Mouse (Mus musculus) frontal cortex, adult (tissue): ENCODE measurements at regions not wholly inside any gene's neighbourhood (a gene's known extent, or its start where the extent isn't known, plus 50 kb on each side); places are given as distances from the start of the nearest gene placed in this dataset.
A peak's percentile ranks its signal among the peaks of the same experiment; 100 is the strongest.
"Not testable (repeated sequence)": the region's sequence is repeated elsewhere in the genome, so short reads cannot be mapped to it uniquely, and the experiment has no call there.

Experiments
- ATAC-seq: cut with Nextera tagmentation; 2 replicates; pipeline ENCODE4 v1.9.2; 2017; ENCODE audit warnings: mild to moderate bottlenecking, moderate library complexity, mixed read lengths; ENCODE audit not compliant: low TSS enrichment

GRCm38 (mm10) chr8:26600127-26600526 lies 377.0 kb upstream of the Zfp703 start:
- no peak for ATAC-seq

DNA sequence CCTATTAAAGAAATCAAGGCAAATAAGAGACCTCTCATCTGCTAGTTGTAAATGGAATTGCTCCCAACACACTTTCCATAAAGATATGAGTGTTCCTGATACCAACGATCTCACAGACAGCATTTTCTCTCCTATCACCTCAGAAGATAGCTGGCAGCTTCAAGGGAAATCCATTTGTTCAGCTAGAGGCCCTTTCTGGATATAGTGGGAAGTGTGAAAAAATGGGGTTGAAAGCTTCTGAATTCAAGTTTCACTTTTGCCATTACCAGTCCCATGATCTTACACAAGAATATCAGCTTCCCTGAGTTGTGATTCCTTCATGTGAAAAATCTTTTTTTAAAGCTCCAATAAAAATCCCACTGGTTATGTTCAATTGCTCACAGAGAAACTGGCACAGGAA lies 369.1 kb upstream of the Zfp703 start:
- ATAC-seq = peak; percentile 97

GRCm38 (mm10) chr8:26608588-26608987 lies 368.5 kb upstream of the Zfp703 start:
- peak; percentile 83 for ATAC-seq

GRCm38 (mm10) chr8:26612153-26612552 lies 365.0 kb upstream of the Zfp703 start:
- ATAC-seq = no peak

DNA sequence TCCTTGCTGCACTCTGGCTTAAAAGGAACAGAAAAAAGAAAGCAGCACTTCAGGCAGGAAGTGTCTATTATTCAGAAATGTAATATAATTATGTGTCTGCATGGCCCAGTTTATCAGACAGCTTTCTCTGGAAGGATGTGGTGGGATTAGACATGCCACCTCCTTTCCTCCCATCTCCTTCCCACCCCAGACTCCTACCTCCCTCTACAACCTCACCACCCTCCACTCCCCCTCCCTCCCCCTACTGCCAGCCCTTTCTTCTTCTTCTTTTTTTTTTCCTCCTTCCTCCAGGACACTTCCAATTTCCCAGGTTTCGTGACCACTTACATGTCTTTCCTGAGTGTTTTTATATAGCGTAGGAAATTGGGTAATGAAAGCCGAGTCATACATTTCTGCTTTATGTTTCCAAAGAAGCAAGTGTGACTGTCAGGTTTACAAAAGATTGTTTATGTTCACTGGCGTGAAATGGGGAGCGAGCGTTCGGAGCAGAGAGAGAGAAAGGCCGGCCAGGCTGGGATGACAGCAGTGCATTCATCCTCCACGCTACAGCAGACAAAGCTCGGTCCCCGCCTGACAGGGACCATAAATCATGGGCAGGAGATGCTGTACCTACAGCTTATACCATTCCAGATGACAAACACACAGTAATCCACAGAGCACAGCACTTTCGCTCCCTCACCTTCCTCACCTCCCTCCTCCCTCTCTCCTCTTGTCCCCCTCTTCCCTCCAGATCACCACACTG lies 354.6 kb upstream of the Zfp703 start:
- no peak for ATAC-seq

DNA sequence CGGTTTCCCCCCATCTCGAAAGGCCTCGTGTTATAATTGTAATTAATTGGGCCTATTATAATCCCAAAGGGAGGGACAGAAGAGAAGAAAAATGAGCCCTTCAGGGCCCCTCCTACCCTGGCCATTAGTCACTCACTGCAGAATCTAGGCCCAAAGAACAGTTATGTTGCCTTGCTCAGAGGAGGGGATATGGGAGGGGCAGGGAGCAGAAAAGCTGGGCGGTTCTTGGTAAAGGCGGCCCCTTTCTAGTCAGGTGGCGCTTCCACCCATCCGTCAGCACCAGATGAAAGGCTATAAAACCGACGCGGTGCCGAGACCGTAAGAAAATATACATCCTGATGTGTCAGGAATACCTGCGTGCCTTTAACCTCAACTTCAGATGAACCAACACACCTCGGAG lies 350.9 kb upstream of the Zfp703 start:
- ATAC-seq = no peak

DNA sequence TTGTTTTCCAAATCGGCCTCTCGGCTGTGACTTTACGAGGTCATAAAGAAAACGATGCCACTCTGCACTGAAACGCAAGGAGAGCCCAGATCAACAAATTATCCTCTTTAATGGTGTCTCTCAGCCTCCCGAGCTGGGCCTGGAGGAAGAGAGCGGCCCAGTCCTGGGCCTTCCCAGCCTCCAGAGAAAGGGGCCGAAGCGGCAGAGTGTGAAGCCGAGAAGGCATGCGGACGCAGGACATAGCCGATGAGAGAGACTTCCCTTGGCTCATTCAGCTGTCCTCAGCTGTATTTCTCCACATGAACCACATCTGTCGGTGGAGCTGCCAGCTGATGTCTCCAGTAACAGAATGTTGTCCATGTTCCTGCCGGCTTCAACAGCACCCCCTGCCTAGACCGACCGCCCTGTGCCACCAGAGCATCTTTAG lies 350.5 kb upstream of the Zfp703 start:
- no peak for ATAC-seq

GRCm38 (mm10) chr8:26627191-26627891 lies 349.8 kb upstream of the Zfp703 start:
- ATAC-seq = peak; percentile 38; the same call in 1 of the 2 replicates

DNA sequence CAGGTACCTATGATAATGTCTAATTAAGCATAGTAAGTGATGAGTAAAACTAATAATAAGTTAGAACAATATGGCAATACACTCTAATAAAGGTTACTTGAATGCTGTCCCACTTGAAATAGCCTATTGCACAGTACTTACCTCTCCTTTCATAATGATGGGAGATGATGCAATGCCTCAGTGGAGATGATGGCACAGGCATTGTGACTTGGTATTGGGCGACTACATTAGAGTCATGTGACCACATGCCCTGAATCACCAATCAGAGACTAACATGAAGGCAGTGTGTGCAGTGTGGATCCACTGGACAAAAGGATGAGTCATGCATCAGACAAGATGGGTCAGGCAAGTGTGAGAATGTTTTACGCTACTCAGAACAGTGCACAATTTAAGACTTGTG lies 346.6 kb upstream of the Zfp703 start:
- ATAC-seq = no peak

GRCm38 (mm10) chr8:26635701-26636100 lies 341.4 kb upstream of the Zfp703 start:
- no peak for ATAC-seq

DNA sequence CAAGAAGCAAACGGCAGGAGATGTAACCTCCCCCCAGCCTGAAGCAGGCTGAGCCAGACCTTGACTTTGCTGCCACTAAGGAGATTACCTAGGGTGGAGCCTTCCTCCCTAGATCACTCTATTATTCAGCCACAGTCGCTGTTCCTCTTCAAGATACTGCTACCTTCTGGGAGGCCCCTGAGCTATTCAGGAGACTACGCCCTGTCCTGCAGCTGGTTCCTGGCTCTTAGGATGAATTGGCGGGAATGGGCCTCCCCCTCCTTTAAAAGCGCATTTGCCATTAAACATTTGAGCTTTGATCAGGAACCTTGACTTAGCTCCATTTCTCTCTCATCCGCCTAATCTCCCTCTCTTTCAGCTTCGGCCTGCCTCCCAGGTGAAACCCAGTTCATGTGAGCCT lies 331.8 kb upstream of the Zfp703 start:
- not testable (repeated sequence) for ATAC-seq

DNA sequence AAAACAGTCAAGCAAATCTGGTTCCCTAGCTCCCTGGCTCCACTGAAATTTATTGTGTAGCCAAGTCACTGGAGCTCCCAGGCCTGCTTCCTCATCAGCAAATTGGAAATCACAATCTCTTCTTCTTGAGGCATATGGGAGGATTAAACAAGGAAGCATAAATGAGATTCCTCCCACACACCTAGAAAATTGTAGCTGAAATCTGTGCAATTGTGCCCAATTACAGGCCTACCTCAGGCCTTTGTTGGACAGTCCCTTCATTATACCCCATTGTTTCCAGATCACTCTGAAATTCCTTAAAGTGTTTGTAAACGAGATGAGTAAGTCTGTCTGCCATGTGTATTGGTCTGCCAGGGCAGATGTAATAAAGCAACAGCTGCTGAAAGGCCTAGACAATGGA lies 326.8 kb upstream of the Zfp703 start:
- peak; percentile 95 for ATAC-seq

DNA sequence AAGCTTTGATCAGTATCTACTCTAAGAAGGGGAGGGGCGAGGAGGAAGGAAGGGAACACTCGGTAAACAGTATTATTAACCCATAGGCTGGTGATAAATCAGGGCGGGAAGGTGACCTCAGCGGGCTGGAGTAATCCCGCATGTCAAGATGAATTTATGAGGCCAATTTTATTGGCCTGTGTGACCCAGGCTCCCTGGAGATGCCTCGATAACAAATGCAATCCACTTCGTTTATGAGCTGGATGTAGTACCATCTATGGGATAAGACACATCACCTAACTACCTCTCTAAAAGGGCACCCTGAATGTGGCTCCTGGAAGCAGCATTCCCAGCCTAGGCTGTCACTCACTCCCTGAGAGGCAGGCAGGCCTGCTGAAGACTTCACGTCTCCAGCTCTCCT lies 321.2 kb upstream of the Zfp703 start:
- ATAC-seq = no peak

DNA sequence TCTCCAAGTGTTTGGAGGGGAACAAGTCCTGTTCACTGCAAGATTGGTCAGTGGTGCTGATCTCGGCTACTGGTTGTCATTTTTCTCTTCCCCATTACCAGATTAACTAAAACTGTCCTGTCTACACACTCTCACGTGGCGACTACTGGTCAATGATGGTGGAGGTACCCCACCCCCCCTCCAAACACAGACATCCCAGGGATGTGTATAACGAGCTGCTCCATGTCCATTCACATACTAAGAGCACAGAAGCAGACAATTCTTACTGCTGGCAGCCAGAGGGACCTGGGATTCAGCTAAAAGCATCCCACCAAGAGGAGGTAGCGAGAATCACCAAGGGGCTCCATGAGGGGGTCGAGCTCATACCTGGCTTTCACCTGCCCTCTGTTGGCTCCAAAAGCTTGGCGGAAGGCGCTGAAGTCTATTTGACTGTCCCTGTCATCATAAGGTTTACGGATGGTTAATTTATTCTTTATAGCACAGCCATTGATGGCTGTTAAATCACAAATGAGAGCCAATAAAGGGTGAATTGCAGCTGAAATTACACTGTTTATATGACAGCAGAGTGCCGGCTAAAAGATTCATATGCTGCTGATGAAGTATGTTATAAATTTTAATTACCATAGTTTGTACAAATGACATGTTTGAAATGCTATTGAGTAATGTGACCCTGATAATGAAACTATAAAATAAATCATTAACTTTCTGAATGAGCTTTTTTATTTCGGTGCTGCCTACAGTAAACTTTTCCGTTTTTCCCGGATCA lies 320.6 kb upstream of the Zfp703 start:
- no peak for ATAC-seq

GRCm38 (mm10) chr8:26659381-26659780 lies 317.7 kb upstream of the Zfp703 start:
- no peak for ATAC-seq

DNA sequence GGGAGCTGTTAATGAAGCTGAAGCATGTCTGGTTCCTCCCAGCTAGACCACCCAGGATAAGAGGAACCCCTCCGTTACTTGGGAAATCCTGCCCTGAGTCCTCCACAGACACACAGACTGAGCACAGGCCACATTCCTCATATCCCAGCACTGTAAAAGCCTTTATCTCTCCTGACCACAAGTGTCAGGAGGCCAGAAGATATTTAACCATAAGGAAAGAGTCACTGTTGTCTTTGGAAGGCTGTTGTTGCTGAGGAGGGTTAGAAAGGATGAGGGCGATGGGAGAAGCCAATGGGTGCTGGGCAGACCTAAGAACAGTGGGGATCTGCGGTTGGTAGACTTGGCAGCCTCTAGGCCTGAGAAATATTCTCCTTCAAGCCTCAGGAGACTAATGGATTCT lies 307.6 kb upstream of the Zfp703 start:
- ATAC-seq = no peak

- no peak for ATAC-seq
These were observed 304.4 kb upstream of the Zfp703 start for GRCm38 (mm10) chr8:26672486-26673395.

- no peak for ATAC-seq
These were observed 299.5 kb upstream of the Zfp703 start for GRCm38 (mm10) chr8:26677584-26678138.

- ATAC-seq = peak; percentile 38; the same call in 1 of the 2 replicates
These were observed 296.2 kb upstream of the Zfp703 start for GRCm38 (mm10) chr8:26680891-26681381.

DNA sequence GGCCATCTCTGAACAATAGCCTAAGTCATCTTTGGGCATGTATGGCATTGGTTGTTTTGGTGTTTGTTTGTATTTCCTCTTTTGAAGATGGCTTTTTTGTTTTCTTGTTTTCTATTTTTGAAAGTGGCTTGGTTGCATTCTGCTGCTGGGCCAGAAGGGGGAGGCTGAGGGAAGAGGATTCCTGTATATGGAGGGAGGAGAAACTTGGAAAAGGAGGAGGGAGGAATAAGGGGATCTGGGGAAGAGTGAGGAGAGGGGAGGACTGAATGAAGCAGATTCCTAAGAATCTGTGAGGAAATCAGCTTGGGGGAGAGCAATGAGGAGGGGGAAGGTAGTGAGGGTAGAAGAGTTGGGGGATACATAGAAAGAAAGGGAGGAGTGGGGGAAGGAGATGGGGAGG lies 290.0 kb upstream of the Zfp703 start:
- ATAC-seq = peak; percentile 70

DNA sequence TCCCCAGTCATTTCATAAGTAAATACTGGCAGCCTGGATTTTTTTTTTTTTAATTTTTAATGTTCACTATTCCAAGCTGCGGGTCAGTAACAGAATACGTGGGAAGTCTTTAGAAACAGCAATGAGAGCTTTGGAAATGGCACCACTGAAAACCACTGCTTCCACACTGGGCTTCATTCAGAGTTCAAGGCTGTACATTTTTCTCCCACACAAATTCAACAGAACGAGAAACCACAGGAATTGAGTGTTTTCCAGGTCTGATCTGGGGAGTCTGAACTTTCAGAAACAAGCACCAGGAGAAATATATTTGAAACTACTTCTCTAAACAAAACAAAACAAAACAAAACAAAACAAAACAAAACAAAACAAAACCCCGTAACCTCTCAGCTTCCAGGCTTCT lies 289.1 kb upstream of the Zfp703 start:
- no peak for ATAC-seq
